Mouse (Mus musculus): ENCODE results near the gene Evi2b.
A peak's percentile ranks its signal among the peaks of the same experiment; 100 is the strongest.

Evi2b gene

DNA sequence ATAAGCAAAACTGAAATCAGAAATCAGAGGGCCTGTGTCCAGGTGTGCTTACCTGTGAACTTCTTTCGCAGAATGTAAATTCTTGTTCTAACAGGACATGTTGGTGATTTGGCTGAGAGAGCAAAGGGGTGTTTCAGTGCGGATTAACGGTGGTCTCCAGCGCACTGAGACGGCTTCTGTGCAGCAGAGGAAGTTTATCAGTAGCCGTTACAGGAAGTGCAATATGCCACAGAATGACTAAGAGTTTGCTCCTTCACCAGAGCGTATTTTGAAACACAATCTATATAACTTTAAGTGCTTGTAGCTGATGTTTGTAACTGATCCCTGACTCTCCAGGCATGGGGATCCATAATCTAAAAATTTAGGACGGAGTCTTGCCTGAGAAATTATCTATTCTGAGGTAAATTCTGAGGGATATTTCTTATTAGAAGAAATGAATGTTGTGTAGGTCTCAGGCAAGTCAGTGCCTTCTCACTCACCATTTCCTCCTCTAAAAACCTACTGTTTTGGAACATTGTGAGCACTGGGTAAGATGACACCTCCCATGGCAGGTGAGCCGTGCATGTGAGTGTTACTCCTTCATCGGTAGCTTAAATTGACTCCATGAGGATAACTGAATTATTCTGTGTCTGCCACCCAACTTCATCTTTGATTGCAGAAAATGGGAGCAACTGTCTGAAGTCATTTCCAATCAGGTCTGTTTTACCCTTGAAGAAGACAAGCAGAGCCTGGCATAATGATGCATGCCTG is at the start of gene Evi2b:
Gene Evi2b (minus strand): TSS at position 203 of the 750 bp plus-strand sequence.
- no peak for DNase-seq (ENCODE audit: low spot score)

- no peak for DNase-seq (ENCODE audit: low spot score)
These were observed 46.8 kb upstream of the Evi2b start for GRCm38 (mm10) chr11:79570319-79570718.

DNA sequence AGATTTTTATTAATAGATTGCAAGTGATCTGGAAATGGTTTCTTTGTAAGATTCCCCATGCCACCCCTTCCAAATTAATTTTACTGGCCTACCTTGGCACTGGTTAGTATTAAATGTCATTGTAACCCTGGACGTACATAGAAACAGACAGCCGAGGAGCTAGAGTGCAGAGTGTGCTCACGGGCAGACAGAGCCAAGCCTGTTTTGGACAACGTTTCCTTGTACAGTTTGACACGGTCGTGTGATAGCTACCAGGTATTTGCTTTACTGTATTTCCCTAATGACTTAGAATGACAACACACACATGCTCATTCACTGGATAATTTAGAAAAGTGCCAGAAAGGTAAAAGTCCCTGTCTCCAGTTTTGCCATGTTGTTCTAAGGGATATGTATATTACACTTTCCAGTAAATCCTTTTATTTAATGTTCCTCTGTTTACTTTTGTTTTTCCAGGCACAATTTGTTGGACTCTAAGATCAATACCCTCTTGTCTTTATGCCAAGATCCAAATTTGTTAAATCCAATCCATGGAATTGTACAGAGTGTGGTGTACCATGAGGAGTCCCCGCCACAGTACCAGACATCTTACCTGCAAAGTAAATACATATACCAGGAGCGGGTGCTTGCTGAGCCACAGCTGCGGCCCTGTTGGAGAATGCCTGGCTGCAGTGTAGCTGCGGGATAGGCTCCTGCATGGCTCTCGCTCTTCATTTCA is 44.8 kb upstream of the Evi2b start:
- DNase-seq (ENCODE audit: low spot score) = no peak

- no peak for DNase-seq (ENCODE audit: low spot score)
These were observed 43.4 kb upstream of the Evi2b start for GRCm38 (mm10) chr11:79566947-79567346.

DNA sequence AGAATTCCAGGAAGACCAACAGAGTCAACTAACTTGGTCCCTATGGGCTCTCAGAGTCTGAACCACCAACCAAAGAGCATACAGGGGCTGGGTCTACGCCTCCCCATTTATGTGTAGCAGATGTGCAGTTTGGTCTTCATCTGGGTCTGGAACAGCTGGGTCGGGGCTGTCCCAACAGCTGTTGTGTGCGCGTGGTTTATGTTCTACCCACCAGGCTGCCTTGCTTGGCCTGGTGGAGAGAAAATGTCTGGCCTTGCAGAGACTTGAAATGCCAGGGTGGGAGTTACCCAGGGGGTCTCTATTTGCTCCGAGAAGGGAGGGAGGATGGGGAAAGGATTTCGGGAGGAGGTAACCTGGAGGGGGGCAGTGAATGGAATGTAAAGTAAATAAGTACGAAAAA is 39.9 kb upstream of the Evi2b start:
- no peak for DNase-seq (ENCODE audit: low spot score)

GRCm38 (mm10) chr11:79560536-79560935 is 37.0 kb upstream of the Evi2b start:
- DNase-seq (ENCODE audit: low spot score) = no peak

DNA sequence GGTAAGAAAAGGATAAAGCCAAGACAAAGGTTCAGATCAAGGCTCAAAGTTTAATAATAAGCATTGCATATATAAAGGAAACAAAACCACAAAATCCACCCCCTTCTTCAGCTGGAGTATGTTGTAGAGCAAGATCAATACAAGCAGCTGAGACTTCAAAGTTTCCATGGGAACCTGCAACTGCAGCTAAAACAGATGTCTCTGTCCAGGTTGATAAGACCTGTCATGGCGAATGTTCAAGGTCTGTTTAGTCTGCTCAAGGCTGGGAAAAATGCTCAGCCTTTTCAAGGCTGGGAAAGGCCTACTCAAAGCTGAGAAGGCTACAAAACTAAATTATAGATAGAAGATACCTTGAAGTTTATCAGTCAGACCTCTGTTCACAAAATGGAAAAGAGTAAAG is 29.1 kb upstream of the Evi2b start:
- DNase-seq (ENCODE audit: low spot score) = peak; percentile 5

DNA sequence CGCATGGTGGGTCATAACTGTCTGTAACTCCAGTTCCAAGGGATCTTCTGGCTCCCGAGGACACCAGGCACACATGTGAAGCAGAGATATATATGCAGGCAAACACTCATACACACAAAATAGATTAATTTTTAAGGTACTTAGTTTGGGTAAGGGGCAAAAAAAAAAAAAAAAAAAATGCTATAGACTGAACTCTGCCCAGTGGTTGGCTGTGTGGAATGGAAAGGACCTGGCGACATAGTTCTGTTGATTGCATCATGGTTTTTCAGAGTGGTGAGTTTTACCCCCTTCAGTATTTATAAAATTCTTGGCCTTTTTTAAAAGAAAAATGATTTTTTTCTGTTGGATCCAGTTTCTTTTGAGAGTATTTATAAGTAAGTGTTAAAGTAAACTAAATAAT is 12.7 kb upstream of the Evi2b start:
- DNase-seq (ENCODE audit: low spot score) = no peak

DNA sequence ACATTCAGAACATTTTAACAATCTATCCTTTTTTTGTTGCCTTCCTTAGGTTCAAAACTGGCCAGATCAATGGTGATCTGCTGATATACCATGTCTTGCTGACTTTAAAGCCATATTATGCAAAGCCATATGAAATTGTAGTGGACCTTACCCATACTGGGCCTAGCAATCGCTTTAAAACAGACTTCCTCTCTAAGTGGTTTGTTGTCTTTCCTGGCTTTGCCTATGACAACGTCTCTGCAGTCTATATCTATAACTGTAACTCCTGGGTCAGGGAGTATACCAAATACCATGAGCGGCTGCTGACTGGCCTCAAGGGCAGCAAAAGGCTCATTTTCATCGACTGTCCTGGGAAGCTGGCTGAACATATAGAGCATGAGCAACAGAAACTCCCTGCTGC is 12.0 kb upstream of the Evi2b start:
- DNase-seq (ENCODE audit: low spot score) = no peak

DNA sequence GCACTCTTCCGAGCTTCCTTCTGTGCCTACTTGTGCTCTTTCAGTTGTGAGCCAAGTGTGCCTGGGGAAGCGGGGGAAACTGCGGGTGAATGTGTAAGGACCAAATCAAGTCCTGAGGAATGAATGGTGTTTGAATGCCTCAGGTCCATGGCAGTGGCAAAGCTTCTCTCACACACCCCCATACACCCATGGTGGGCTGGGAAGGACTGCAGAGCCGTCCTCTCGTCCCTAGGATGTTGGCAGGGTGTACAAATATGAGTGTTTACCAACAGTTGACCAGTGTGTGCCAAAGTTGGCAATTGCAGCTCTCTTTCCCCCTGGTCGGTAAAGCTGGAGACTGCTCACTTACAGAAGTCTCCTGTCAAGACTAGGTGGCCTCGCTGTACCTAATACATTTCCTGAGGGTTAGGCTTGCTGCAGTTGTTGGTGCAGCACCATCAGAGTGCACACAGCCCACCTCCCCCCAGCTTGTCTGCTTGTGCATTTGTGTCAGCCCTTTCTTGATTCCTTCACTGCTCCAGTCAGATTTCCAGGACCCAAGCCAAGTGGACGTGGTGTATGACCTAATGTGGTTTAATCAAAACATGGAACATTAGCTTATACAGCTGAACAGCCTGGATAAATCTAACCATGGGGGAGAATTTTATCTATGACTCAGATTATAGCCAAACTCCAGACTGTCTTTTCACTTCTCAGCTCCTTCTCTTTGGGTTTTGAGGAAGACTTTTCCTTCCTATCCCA is 10.6 kb upstream of the Evi2b start:
- peak; percentile 31 for DNase-seq (ENCODE audit: low spot score)

DNA sequence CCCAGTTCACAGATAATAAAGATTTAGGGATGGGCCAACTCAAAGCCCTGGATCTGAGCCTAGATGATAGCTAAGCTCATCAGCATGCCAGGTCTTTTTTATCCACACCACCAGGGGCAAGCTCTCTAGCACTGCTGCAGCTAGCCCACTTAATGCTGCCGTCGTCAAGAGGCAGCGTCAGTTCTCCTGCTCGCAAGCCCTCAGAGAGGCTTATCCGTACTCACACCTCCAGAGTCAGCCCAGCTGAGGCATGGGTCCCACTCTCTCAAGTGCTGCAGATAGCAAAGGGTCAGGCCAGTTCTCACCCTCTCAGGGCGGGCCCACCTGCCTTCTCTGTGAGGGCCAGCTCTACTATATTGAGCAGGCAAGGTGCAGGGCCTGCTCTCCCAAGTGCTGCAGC is 9.7 kb upstream of the Evi2b start:
- DNase-seq (ENCODE audit: low spot score) = no peak

DNA sequence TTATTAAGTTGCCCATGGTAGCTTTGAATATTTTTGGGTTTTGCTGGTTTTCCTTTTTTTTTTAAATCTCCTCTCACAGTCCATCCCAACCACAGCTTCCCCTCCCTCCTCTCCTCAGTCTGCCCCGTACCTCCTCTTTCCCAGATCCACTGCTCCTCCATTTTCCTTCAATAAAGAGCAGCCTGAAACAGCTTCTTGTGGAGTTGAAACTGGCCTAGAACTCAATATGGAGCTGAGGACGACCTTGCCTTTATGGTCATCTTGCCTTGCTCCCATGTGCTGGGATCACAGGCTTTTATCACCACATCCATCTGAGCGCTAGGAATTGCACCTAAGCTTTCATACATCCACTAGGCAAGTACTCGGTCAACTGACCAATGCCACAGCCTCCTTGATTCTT is 7.9 kb upstream of the Evi2b start:
- DNase-seq (ENCODE audit: low spot score) = no peak

DNA sequence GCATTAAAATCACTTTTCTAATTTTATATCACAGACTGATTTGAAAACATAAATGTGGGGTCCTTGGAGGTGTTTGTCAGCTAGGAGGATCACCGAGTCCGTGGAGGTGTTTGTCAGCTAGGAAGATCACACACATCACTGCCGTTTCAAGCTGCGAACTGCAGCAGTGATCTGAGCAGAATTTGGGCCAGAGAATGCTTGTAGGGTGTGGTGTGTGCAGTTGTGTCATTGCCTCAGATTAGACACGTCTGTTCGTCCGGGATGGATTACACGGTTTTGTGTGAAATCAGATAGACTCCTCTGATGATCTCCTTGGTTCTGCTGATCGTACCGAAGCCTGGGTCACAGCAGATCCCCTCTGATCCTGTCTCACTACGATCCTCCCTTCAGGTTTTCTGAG is 7.2 kb upstream of the Evi2b start:
- DNase-seq (ENCODE audit: low spot score) = no peak

- no peak for DNase-seq (ENCODE audit: low spot score)
These were observed 6.8 kb upstream of the Evi2b start, which contains the start of the genes Evi2 and Evi2a for GRCm38 (mm10) chr11:79530333-79530761. TSS of gene Evi2 (minus strand) at chr11:79530589. TSS of gene Evi2a (minus strand) at chr11:79530609.

DNA sequence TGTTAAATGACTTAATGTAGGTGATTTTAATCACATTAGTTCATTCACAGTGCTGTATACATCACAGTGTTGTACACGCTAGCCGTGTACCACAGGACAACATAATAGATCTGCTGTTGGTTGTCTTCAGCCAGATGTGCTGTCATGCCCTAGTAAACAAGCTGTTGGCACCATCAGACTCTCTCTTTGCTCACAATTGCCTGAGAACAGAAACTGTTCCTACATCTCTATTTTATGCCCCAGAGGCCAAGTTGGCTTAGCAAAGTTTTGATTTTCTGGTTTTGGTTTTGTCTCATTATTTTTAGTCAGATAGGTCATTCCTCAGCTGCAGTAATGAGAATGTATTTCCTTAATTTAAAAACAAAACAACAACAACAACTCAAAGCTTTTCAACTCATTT is 6.2 kb upstream of the Evi2b start:
- DNase-seq (ENCODE audit: low spot score) = no peak

- DNase-seq (ENCODE audit: low spot score) = no peak
These were observed 5.7 kb upstream of the Evi2b start for GRCm38 (mm10) chr11:79529226-79529625.

DNA sequence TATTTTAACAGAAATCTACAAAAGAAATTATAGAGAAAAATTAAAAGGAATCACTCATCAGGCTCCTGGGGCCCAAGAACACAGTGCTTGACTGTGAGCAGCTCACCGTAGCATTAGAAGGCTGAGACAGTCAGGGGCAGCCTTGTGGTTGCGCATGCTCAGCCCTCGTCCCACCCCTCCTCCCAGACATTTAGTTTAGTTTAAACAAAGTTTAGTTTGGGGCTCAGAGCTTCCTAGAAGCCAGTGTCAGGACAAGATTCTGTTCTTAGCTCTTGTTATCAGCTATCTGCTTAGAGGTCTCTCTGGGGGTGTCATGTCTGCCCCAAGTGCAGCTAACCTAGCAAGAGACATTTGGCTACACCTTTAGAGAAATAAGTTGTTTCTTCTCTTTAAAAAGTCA is 5.0 kb upstream of the Evi2b start:
- no peak for DNase-seq (ENCODE audit: low spot score)

DNA sequence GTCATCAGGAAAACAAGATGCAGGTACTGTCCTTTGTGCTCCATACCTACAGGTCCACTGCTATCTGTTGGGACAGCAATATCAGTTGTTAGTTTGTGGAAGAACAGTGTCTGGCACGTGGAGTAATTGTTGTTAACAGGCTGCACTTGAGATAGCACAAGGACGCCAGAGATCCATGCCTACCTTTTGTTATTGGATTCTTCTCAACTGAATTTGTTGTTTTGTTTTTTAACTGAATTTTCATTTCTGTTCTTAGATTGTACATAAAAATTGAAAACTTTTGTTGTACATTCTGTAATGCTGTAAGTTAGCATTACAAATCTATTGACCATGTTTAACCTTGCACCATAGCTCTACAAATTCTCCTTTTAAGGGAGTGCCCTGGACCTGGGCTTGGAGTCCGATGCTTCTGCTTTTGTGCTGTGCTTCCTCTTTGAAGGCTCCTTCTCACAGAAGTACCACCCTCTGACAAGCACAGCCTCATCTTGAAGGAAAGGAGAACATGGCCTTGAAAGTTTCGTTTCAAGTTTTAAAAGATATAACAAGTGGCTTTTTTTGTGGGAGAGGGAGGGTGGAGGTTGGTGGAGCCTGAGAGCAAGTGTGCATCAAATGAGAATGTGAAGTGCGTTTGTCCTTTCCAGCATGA is 4.3 kb upstream of the Evi2b start:
- DNase-seq (ENCODE audit: low spot score) = no peak

- DNase-seq (ENCODE audit: low spot score) = peak; percentile 7
These were observed 3.6 kb upstream of the Evi2b start for GRCm38 (mm10) chr11:79527015-79527738.

DNA sequence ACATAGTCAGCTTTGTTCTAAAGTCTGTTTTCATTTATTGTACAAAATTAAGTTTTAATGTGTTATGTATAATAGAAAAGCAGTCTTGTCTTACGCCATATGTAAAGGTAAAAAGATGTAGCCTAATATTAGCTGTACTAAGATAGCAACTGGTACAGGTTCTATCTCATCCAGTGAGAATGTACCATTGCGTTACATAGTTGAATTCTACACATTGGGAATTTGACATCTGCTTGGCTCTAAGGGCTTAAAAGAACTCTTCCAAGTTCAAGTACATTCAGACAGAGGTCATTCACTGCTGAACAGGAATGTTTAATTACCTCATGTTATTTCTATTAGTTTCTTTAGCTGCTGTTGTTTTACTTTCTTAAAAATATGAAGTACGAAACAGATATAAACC is 3.0 kb upstream of the Evi2b start:
- no peak for DNase-seq (ENCODE audit: low spot score)

- no peak for DNase-seq (ENCODE audit: low spot score)
These were observed 681 bp upstream of the Evi2b start for GRCm38 (mm10) chr11:79524310-79524575.

- DNase-seq (ENCODE audit: low spot score) = no peak
These were observed 618 bp downstream of the Evi2b start for GRCm38 (mm10) chr11:79522944-79523343.

Measured in MN1 (cell line).